Mouse (Mus musculus) thymus, postnatal 14 days (tissue): Measurements from ENCODE around the gene Lcn10.
"Not testable (repeated sequence)": the region's sequence is repeated elsewhere in the genome, so short reads cannot be mapped to it uniquely, and the experiment has no call there.

Experiments used
- DNase-seq: peaks from one replicate; pipeline ENCODE4 v3.0.0; 2021

Lcn10 gene

GRCm38 (mm10) chr2:25708121-25708520, 25.6 kb downstream of the Lcn10 start:
- DNase-seq, result peak; percentile 45

- not testable (repeated sequence) for DNase-seq
Measured at GRCm38 (mm10) chr2:25709056-25709455, 26.5 kb downstream of the Lcn10 start.

GRCm38 (mm10) chr2:25709791-25710190, 27.3 kb downstream of the Lcn10 start:
- not testable (repeated sequence) for DNase-seq

- DNase-seq, result not testable (repeated sequence)
Measured at GRCm38 (mm10) chr2:25711641-25712040, 29.1 kb downstream of the Lcn10 start.

- DNase-seq, result no peak
Measured at GRCm38 (mm10) chr2:25717222-25717621, 34.7 kb downstream of the Lcn10 start.

- no peak for DNase-seq
Measured at GRCm38 (mm10) chr2:25733199-25733930, 50.8 kb downstream of the Lcn10 start.
